Mouse (Mus musculus): ENCODE data around the gene Spsb4. TPM values are rescaled to one million over a fixed set of nuclear protein-coding genes. Genes with fewer than 3 reads are reported as not detected.

The Spsb4 gene
- total and polyA plus RNA-seq, 3 experiments: not detected

DNA sequence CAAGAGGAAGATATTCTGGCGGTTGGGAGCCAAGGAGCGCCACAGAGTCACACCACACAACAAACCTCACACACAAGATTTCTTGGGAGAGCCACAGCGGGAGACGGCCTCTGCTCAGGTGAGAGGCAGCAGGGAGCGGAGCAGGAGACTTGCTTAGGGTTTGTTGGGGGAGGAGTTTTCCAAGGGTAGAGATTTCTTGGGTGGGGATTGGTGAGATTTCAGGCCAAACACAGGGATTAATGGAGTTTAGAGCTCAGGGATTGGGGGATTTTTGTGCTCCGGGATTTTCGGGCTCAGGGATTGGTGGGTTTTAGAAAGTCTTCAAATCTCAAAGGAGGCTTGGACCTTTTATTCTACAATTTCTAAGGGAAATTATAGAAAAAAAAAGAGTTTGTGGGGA, 5.8 kb upstream of the Spsb4 start:
- no peak for TF ChIP-seq ZKSCAN1 (IDR thresholded peaks at IDR 0.05; ENCODE audit: low read depth, low read length)
- no peak for TF ChIP-seq CHD1 (IDR thresholded peaks at IDR 0.05; ENCODE audit: low read depth, low read length)
- no peak for TF ChIP-seq MEF2A (IDR thresholded peaks at IDR 0.05; ENCODE audit: extremely low read depth, insufficient replicate concordance, low read depth, low read length, poor library complexity, severe bottlenecking)
- no peak for TF ChIP-seq E2F4 (IDR thresholded peaks at IDR 0.05; ENCODE audit: borderline replicate concordance, low read depth, low read length)
- no peak for TF ChIP-seq UBTF (IDR thresholded peaks at IDR 0.05; ENCODE audit: borderline replicate concordance, insufficient read depth, low read depth, low read length)
- TF ChIP-seq MAZ (IDR thresholded peaks at IDR 0.05; ENCODE audit: low read depth, low read length): no peak
- no peak for TF ChIP-seq CTCF (IDR thresholded peaks at IDR 0.05 in 2 of 3, conservative IDR thresholded peaks at IDR 0.05 in 1 of 3; ENCODE audit: control insufficient read depth in 1 of 3, insufficient read depth in 1 of 3, low read depth in 2 of 3, low read length in 3 of 3, poor library complexity in 1 of 3, severe bottlenecking in 1 of 3)
- H3K79me2 ChIP-seq (ENCODE audit: control insufficient read depth, insufficient read depth, low read length, poor library complexity): no peaks in the 10 kb centered on the region
- no peak for DNase-seq (ENCODE audit: low read depth, low spot score)
- H3K9me3 ChIP-seq (replicated peaks; ENCODE audit: insufficient read depth, low read length): no peaks in the 10 kb centered on the region
- H3K4me1 ChIP-seq (ENCODE audit: control insufficient read depth in 1 of 2, insufficient read depth in 2 of 2, low read length in 2 of 2): no peaks in the 10 kb centered on the region
- no peak overlapping the region for H3K9ac ChIP-seq (ENCODE audit: control insufficient read depth, low read depth, low read length, poor library complexity, severe bottlenecking)
- H3K36me3 ChIP-seq (ENCODE audit: control insufficient read depth in 1 of 2, insufficient read depth in 2 of 2, low read length in 2 of 2): no peaks in the 10 kb centered on the region
- H3K27me3 ChIP-seq (ENCODE audit: control insufficient read depth in 1 of 2, insufficient read depth in 2 of 2, low read length in 2 of 2): no peaks in the 10 kb centered on the region
- no peak overlapping the region for H3K27ac ChIP-seq (ENCODE audit: control insufficient read depth, low read depth, low read length)
- H3K4me3 ChIP-seq (ENCODE audit: control insufficient read depth in 1 of 2, insufficient read depth in 1 of 2, low read depth in 2 of 2, low read length in 2 of 2): no peak overlapping the region

DNA sequence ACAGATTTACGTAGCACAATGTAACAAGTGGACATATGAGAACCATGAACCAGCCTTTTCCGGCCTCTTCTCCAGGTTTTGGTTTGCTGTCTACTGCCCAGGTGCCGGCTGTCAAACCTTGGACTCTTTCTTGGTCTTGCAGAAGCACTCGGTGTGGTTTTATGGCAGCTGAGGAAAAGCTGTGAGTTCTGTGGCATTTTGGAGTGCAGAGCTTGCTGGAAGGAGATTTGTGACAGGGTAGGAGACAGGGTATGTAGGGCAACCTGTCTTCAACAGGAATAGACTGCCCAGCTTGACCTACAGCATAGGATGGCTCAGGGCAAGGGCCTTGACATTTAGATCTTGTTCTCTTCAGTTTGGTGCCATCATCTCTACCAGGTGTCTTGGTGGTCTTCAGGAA, 4.3 kb upstream of the Spsb4 start:
- Histone ChIP-seq H3K9me3 (replicated peaks; ENCODE audit: insufficient read depth, low read length) (no peaks in the 10 kb centered on the region), H3K9ac (ENCODE audit: control insufficient read depth, low read depth, low read length, poor library complexity, severe bottlenecking) (no peak overlapping the region), H3K27me3 (ENCODE audit: control insufficient read depth in 1 of 2, insufficient read depth in 2 of 2, low read length in 2 of 2) (no peaks in the 10 kb centered on the region), H3K4me1 (ENCODE audit: control insufficient read depth in 1 of 2, insufficient read depth in 2 of 2, low read length in 2 of 2) (no peaks in the 10 kb centered on the region), H3K79me2 (ENCODE audit: control insufficient read depth, insufficient read depth, low read length, poor library complexity) (no peaks in the 10 kb centered on the region), H3K36me3 (ENCODE audit: control insufficient read depth in 1 of 2, insufficient read depth in 2 of 2, low read length in 2 of 2) (no peaks in the 10 kb centered on the region), H3K27ac (ENCODE audit: control insufficient read depth, low read depth, low read length) (no peak overlapping the region), H3K4me3 (ENCODE audit: control insufficient read depth in 1 of 2, insufficient read depth in 1 of 2, low read depth in 2 of 2, low read length in 2 of 2) (no peak overlapping the region)
- no peak for DNase-seq (ENCODE audit: low read depth, low spot score)
- TF ChIP-seq MXI1 (IDR thresholded peaks at IDR 0.05; ENCODE audit: low read depth, low read length): no peak
- TF ChIP-seq MEF2A (IDR thresholded peaks at IDR 0.05; ENCODE audit: extremely low read depth, insufficient replicate concordance, low read depth, low read length, poor library complexity, severe bottlenecking): no peak
- TF ChIP-seq ELF1 (IDR thresholded peaks at IDR 0.05; ENCODE audit: low read depth, low read length): no peak
- TF ChIP-seq RAD21 (IDR thresholded peaks at IDR 0.05; ENCODE audit: low read depth, low read length): no peak
- TF ChIP-seq MAZ (IDR thresholded peaks at IDR 0.05; ENCODE audit: low read depth, low read length): no peak
- TF ChIP-seq SIN3A (IDR thresholded peaks at IDR 0.05; ENCODE audit: low read length): no peak
- TF ChIP-seq CTCF (IDR thresholded peaks at IDR 0.05 in 2 of 3, conservative IDR thresholded peaks at IDR 0.05 in 1 of 3; ENCODE audit: control insufficient read depth in 1 of 3, insufficient read depth in 1 of 3, low read depth in 2 of 3, low read length in 3 of 3, poor library complexity in 1 of 3, severe bottlenecking in 1 of 3): no peak
- TF ChIP-seq SMC3 (IDR thresholded peaks at IDR 0.05; ENCODE audit: low read depth, low read length): no peak
- TF ChIP-seq RCOR1 (IDR thresholded peaks at IDR 0.05; ENCODE audit: low read depth, low read length): no peak
- no peak for TF ChIP-seq ZNF384 (IDR thresholded peaks at IDR 0.05; ENCODE audit: low read depth, low read length)
- TF ChIP-seq POLR2AphosphoS5 (IDR thresholded peaks at IDR 0.05; ENCODE audit: borderline replicate concordance, low read depth, low read length): no peak
- TF ChIP-seq CHD1 (IDR thresholded peaks at IDR 0.05; ENCODE audit: low read depth, low read length): no peak
- no peak for TF ChIP-seq TBP (IDR thresholded peaks at IDR 0.05; ENCODE audit: low read depth, low read length)
- no peak for TF ChIP-seq POLR2A (IDR thresholded peaks at IDR 0.05; ENCODE audit: control insufficient read depth in 1 of 2, insufficient read depth in 1 of 2, low read depth in 1 of 2, low read length in 2 of 2, poor library complexity in 1 of 2)
- no peak for TF ChIP-seq GATA1 (IDR thresholded peaks at IDR 0.05; ENCODE audit: low read depth, low read length)
- TF ChIP-seq KAT2A (conservative IDR thresholded peaks at IDR 0.05; ENCODE audit: low read depth, low read length): no peak
- TF ChIP-seq BHLHE40 (IDR thresholded peaks at IDR 0.05; ENCODE audit: borderline replicate concordance, low read depth, low read length): no peak
- TF ChIP-seq JUND (IDR thresholded peaks at IDR 0.05; ENCODE audit: low read depth, low read length): no peak
- no peak for TF ChIP-seq ETS1 (IDR thresholded peaks at IDR 0.05; ENCODE audit: low read depth, low read length)
- TF ChIP-seq NRF1 (IDR thresholded peaks at IDR 0.05; ENCODE audit: insufficient read depth, low read depth, low read length, poor library complexity, severe bottlenecking): no peak

All from MEL (cell line).